ENCODE assay signal across 10 mouse cellular contexts in genomic region chr2:128179126-128179807, GRCm38 (mm10). TPM values are rescaled to one million over a fixed set of nuclear protein-coding genes. Genes with fewer than 3 reads are reported as not detected.
A peak's percentile ranks its signal among the peaks of the same experiment; 100 is the strongest.
DNase-seq lines count a peak whose midpoint lies in the region; ATAC-seq and TF ChIP-seq lines count a peak whose summit lies in the region.
"Had no signal": no experiment of that assay in that cellular context is flagged by ENCODE, and none has a peak within 500 bp of the region (broad histone marks: within the 10 kb centered on the region; RNA-seq: fewer than 3 reads in every experiment).

No protein-coding gene starts in this region.

- no peak for TF ChIP-seq EP300 in heart, adult 2 months (IDR thresholded peaks at IDR 0.05; ENCODE audit: insufficient read depth, low read depth, low read length)

- no peak for ATAC-seq in midbrain, embryonic 13.5 days
- no peak for ATAC-seq in intestine, postnatal 0 days
- ATAC-seq in stomach, embryonic 16.5 days (ENCODE audit: insufficient read depth, low FRiP score): no peak; the same call in 1 of the 2 replicates

- no peaks in the 10 kb centered on the region for H3K36me3 ChIP-seq in heart, adult 2 months (ENCODE audit: control insufficient read depth, insufficient read depth, low read length)
- no peaks in the 10 kb centered on the region for H3K36me3 ChIP-seq in midbrain, embryonic 10.5 days
- H3K36me3 ChIP-seq in midbrain, embryonic 13.5 days: no peaks in the 10 kb centered on the region
- H3K36me3 ChIP-seq in intestine, postnatal 0 days (ENCODE audit: control insufficient read depth, insufficient read depth): no peaks in the 10 kb centered on the region
- H3K36me3 ChIP-seq in stomach, embryonic 16.5 days (ENCODE audit: control insufficient read depth, insufficient read depth, low read length): no peaks in the 10 kb centered on the region
- H3K36me3 ChIP-seq: embryonic facial prominence, embryonic 12.5 days had no signal

- H3K9ac ChIP-seq in heart, adult 2 months (ENCODE audit: low read depth, low read length): no peak overlapping the region
- H3K9ac ChIP-seq in midbrain, embryonic 13.5 days (replicated peaks): no peak overlapping the region
- no peak overlapping the region for H3K9ac ChIP-seq in intestine, postnatal 0 days (ENCODE audit: low read depth, low read length)
- H3K9ac ChIP-seq in stomach, embryonic 16.5 days (ENCODE audit: low read length): no peak overlapping the region
- H3K9ac ChIP-seq: embryonic facial prominence, embryonic 12.5 days had no signal

- no peaks in the 10 kb centered on the region for H3K27me3 ChIP-seq in heart, adult 2 months (ENCODE audit: control insufficient read depth, insufficient read depth, low read length)
- H3K27me3 ChIP-seq in midbrain, embryonic 10.5 days (ENCODE audit: low read depth, poor library complexity, severe bottlenecking): no peaks in the 10 kb centered on the region
- no peaks in the 10 kb centered on the region for H3K27me3 ChIP-seq in midbrain, embryonic 13.5 days
- no peaks in the 10 kb centered on the region for H3K27me3 ChIP-seq in intestine, postnatal 0 days (replicated peaks; ENCODE audit: control insufficient read depth, insufficient read depth, low read length)
- no peaks in the 10 kb centered on the region for H3K27me3 ChIP-seq in stomach, embryonic 16.5 days (ENCODE audit: control insufficient read depth, insufficient read depth, low read length)
- H3K27me3 ChIP-seq: embryonic facial prominence, embryonic 12.5 days had no signal

- H3K27ac ChIP-seq in heart, adult 2 months: peak overlapping the region; percentile 63
- 0 out of 2 replicates have a peak overlapping the region, but pooled peaks have one; percentile 33 for H3K27ac ChIP-seq in midbrain, embryonic 10.5 days (replicated peaks)
- no peak overlapping the region for H3K27ac ChIP-seq in midbrain, embryonic 13.5 days
- H3K27ac ChIP-seq in intestine, postnatal 0 days (ENCODE audit: low read depth, low read length): peak overlapping the region; percentile 51; the same call in 1 of the 2 replicates
- H3K27ac ChIP-seq in stomach, embryonic 16.5 days (ENCODE audit: low read length): peak overlapping the region; percentile 66; the same call in 1 of the 2 replicates
- H3K27ac ChIP-seq: embryonic facial prominence, embryonic 12.5 days had no signal

- no peaks in the 10 kb centered on the region for H3K79me2 ChIP-seq in heart, adult 2 months (replicated peaks; ENCODE audit: control insufficient read depth, insufficient read depth, low read length)

- no peak overlapping the region for H3K4me2 ChIP-seq in midbrain, embryonic 13.5 days (replicated peaks)
- peak overlapping the region; percentile 25; the same call in 1 of the 2 replicates for H3K4me2 ChIP-seq in intestine, postnatal 0 days (replicated peaks; ENCODE audit: low read depth)
- H3K4me2 ChIP-seq in stomach, embryonic 16.5 days (ENCODE audit: low read depth, low read length): no peak overlapping the region
- H3K4me2 ChIP-seq: embryonic facial prominence, embryonic 12.5 days had no signal

- H3K4me3 ChIP-seq in heart, adult 2 months: no peak overlapping the region
- no peak overlapping the region for H3K4me3 ChIP-seq in midbrain, embryonic 10.5 days
- H3K4me3 ChIP-seq in midbrain, embryonic 13.5 days (replicated peaks): no peak overlapping the region
- H3K4me3 ChIP-seq in intestine, postnatal 0 days (ENCODE audit: low read depth, low read length): no peak overlapping the region
- no peak overlapping the region for H3K4me3 ChIP-seq in stomach, embryonic 16.5 days (replicated peaks; ENCODE audit: low read length)
- H3K4me3 ChIP-seq: embryonic facial prominence, embryonic 12.5 days had no signal

- no peaks in the 10 kb centered on the region for H3K9me3 ChIP-seq in midbrain, embryonic 10.5 days (replicated peaks)
- no peaks in the 10 kb centered on the region for H3K9me3 ChIP-seq in midbrain, embryonic 13.5 days
- no peaks in the 10 kb centered on the region for H3K9me3 ChIP-seq in intestine, postnatal 0 days (ENCODE audit: control insufficient read depth)
- H3K9me3 ChIP-seq in stomach, embryonic 16.5 days (replicated peaks; ENCODE audit: control insufficient read depth, low read length): no peaks in the 10 kb centered on the region
- H3K9me3 ChIP-seq: embryonic facial prominence, embryonic 12.5 days had no signal

- no peak for TF ChIP-seq POLR2A in heart, adult 2 months (IDR thresholded peaks at IDR 0.05; ENCODE audit: insufficient read depth, low read depth, low read length)

- peaks cover 10% of the 10 kb centered on the region for H3K4me1 ChIP-seq in heart, adult 2 months (ENCODE audit: control insufficient read depth, insufficient read depth, low read length)
- H3K4me1 ChIP-seq in midbrain, embryonic 10.5 days: peaks cover 40% of the 10 kb centered on the region
- peaks cover 20% of the 10 kb centered on the region for H3K4me1 ChIP-seq in midbrain, embryonic 13.5 days (replicated peaks)
- H3K4me1 ChIP-seq in intestine, postnatal 0 days (replicated peaks; ENCODE audit: control insufficient read depth, insufficient read depth, low read length): peaks cover 12% of the 10 kb centered on the region
- peaks cover 32% of the 10 kb centered on the region for H3K4me1 ChIP-seq in stomach, embryonic 16.5 days (ENCODE audit: control insufficient read depth, insufficient read depth, low read length)

- TF ChIP-seq CTCF in heart, adult 2 months (IDR thresholded peaks at IDR 0.05): no peak
- TF ChIP-seq CTCF in intestine, postnatal 0 days (IDR thresholded peaks at IDR 0.05; ENCODE audit: low read depth): no peak

- 43% methylated on average over 18 of the region's 18 CpGs for WGBS in heart, adult 2 months
- WGBS in midbrain, embryonic 10.5 days: 82% methylated on average over 18 of the region's 18 CpGs
- WGBS in midbrain, embryonic 13.5 days: 77% methylated on average over 18 of the region's 18 CpGs
- WGBS in intestine, postnatal 0 days: 64% methylated on average over 18 of the region's 18 CpGs
- 61% methylated on average over 18 of the region's 18 CpGs for WGBS in stomach, embryonic 16.5 days

- intact Hi-C loops in heart, adult 2 months (cut with DNase I): loop anchor here (5.0 kb wide), 2 partner anchors 52 to 63 kb away; partner anchors contain the start of gene Bcl2l11

- no peak for DNase-seq in heart, adult 2 months
- DNase-seq in heart, adult 11 months: no peak
- DNase-seq in midbrain, embryonic 10.5 days (ENCODE audit: low spot score): no peak
- no peak for DNase-seq in right cerebral cortex, postnatal 36 days (ENCODE audit: low spot score in 2 of 2)
- DNase-seq in kidney, adult 9 months: no peak
- DNase-seq: gastrocnemius, postnatal 10 days had no signal

RNA-seq across cellular contexts. Expression of gene Bcl2l11, which starts 53.4 kb away (rescaled TPM):
- total RNA-seq in heart, adult 2 months (2021): 10 to 100 TPM; 13.5 to 19.9 TPM
- polyA plus RNA-seq in heart, adult 2 months (2012; rRNA removed): 10.9 and 14.9 TPM in 2 replicates
- 25.0 and 25.1 TPM in 2 replicates for polyA plus RNA-seq in midbrain, embryonic 10.5 days (2016; fragmentation: Nextera tagmentation; extraction: Ambion mirVana)
- polyA plus RNA-seq in midbrain, embryonic 13.5 days (2015; fragmentation: Nextera tagmentation; extraction: Ambion mirVana): 10.6 and 13.3 TPM in 2 replicates
- polyA plus RNA-seq in intestine, postnatal 0 days (2015; fragmentation: Nextera tagmentation; extraction: Ambion mirVana): 7.3 and 7.5 TPM in 2 replicates
- polyA plus RNA-seq in stomach, embryonic 16.5 days (2015; fragmentation: Nextera tagmentation; extraction: Ambion mirVana): 14.1 and 14.3 TPM in 2 replicates
